Mouse (Mus musculus) heart, adult 2 months (tissue): ENCODE results near the gene Atp6v1a.

ENCODE experiments used
- CTCF ChIP-seq: fragments of 200-600 bp; IDR thresholded peaks from 2 replicates; pipeline ENCODE4 v1.8.1; 2022; ENCODE audit warnings: antibody characterized with exemption, mild to moderate bottlenecking, moderate library complexity
- EP300 ChIP-seq: fragments of 200-500 bp; IDR thresholded peaks from 2 replicates; pipeline ENCODE4 v1.6.1; 2011; ENCODE audit warnings: low read depth, low read length, control low read depth; ENCODE audit not compliant: insufficient read depth

DNA sequence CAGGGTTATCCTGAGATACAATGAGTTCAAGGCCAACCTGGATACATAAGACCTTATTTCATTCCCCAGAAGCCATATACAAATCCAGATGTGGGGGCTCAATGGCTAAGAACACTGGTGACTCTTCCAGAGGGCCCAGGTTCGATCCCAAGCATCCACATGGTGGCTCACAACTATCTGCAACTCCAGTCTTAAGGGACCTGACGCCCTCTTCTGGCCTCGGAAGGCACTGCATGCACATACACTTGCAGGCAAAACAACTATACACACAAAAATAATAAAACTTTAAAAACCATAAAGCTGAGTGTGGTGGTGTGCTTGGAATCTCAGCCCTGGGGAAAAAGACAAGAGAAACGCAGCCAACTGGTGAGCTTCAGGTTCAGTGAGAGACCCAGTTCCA lies 100.4 kb downstream of the Atp6v1a start:
- TF ChIP-seq CTCF (peak; percentile 32), EP300 (no peak)
